Mouse (Mus musculus) neural tube, embryonic 12.5 days (tissue): ENCODE results near the gene Slc25a40. TPM values are rescaled to one million over a fixed set of nuclear protein-coding genes. Genes with fewer than 3 reads are reported as not detected.
A peak's percentile ranks its signal among the peaks of the same experiment; 100 is the strongest.

Source experiments
- ATAC-seq: fragments of 200-750 bp; cut with Nextera tagmentation; 2 replicates; pipeline ENCODE4 v1.8.0; 2017; ENCODE audit warnings: low read depth, mild to moderate bottlenecking, moderate TSS enrichment, moderate library complexity; ENCODE audit not compliant: low FRiP score
- H3K27ac ChIP-seq: fragments of 300-500 bp; sonication (generic); 2 replicates; pipeline ENCODE4 v1.5.1; 2016
- H3K27me3 ChIP-seq: fragments of 300-500 bp; sonication (generic); replicated peaks from 2 replicates; pipeline ENCODE4 v1.6.1; 2016; ENCODE audit warnings: mild to moderate bottlenecking
- H3K36me3 ChIP-seq: fragments of 300-500 bp; sonication (generic); 2 replicates; pipeline ENCODE4 v1.6.1; 2016; ENCODE audit warnings: mild to moderate bottlenecking
- H3K4me1 ChIP-seq: fragments of 300-500 bp; sonication (generic); 2 replicates; pipeline ENCODE4 v1.6.1; 2016
- H3K4me2 ChIP-seq: fragments of 300-500 bp; sonication (generic); replicated peaks from 2 replicates; pipeline ENCODE4 v1.6.1; 2016; ENCODE audit warnings: mild to moderate bottlenecking
- H3K4me3 ChIP-seq: fragments of 300-500 bp; sonication (generic); 2 replicates; pipeline ENCODE4 v1.5.1; 2016
- H3K9ac ChIP-seq: fragments of 300-500 bp; sonication (generic); 2 replicates; pipeline ENCODE4 v1.6.1; 2016; ENCODE audit warnings: mild to moderate bottlenecking
- H3K9me3 ChIP-seq: fragments of 300-500 bp; sonication (generic); 2 replicates; pipeline ENCODE4 v1.6.1; 2016; ENCODE audit warnings: mild to moderate bottlenecking
- WGBS: fragments of 180-500 bp; shearing (Covaris S2); methylation state at CpG from one replicate; pipeline ENCODE4 v1.1.7; 2016; 5-methylcytosine and 5-hydroxymethylcytosine counted together
- polyA plus RNA-seq: library from polyadenylated mRNA; unstranded; fragments of >200 nt; fragmentation: Nextera tagmentation; extraction: Ambion mirVana; gene quantifications from 2 replicates; pipeline ENCODE4 v1.2.1, GENCODE M21; 2016

Gene Slc25a40
- 9.6 and 9.9 TPM in 2 replicates for polyA plus RNA-seq

DNA sequence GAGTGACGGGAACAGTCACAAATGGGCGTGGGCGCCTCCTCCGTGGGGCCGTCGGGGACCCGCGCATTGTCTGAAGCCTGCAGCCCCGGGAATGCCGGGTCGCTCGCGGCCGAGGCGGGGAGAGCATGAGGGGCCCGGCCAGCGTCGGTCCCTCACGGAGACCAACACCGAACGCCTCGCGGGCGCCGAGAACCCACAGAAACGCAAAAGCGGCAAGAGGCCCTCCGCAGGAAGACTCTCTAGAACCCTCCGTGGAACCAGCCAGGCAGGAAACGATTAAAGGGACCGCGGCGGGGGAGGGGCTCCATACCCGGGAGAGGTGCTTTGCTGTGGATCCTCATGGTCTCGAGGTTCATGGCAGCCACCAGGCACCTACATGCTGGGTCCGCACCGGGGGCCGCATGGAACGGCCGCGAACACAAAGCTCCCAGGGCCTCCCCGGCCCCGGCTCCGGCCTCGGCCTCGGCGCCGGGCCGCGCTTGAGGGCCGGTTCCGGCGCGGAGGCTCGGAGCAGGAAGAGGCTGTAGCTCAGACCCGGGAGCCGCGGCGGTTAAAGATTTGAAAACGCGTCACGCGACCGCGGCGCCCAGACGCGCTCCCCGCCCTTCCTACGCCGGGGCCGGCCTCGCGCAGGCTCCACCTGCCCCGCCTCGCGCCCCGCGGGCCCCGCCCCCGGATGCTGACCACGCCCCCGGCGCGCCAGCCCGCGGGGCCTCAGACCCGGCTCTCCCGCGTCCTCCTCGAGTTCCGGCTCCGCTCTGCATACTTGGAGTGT lies at the start of gene Slc25a40, which contains the start of gene Dbf4:
Slc25a40 (plus strand) TSS at position 694 of the 775 bp plus-strand sequence.
Dbf4 (minus strand) TSS at position 560 of the 775 bp plus-strand sequence.
- H3K4me1 ChIP-seq = peaks cover 6% of the 10 kb centered on the region; the same call in 1 of the 2 replicates
- peak within 1 kb of the TSS; percentile 79 for H3K9ac ChIP-seq
- H3K27me3 ChIP-seq = no peaks in the 10 kb centered on the region
- H3K9me3 ChIP-seq = no peaks in the 10 kb centered on the region
- under 1% methylated on average over 93 of the region's 93 CpGs for whole genome bisulfite sequencing
- H3K27ac ChIP-seq = peak within 1 kb of the TSS; percentile 44
- H3K4me3 ChIP-seq = peak within 1 kb of the TSS; percentile 77
- peak within 1 kb of the TSS; percentile 64 for H3K4me2 ChIP-seq
- peaks cover 10% of the 10 kb centered on the region for H3K36me3 ChIP-seq
- ATAC-seq = peak; percentile 98

DNA sequence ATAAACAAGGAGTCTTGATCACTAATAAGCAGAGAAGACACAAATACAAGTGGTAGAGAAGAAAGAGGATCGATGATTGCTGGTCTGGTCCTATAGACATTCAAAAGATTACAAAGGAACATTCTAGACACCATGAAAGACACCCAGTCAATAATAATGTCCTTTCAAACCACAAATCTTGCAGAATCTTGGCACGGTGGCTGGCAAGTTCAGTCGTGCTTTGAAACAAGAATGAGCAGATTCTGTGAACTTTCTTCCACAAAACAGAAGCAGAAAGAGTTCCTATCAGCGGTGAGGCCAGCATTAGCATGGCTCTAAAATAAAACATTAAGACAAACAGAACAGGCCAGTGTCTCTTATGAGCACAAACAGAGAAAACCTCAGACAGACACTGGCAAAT lies 49.2 kb upstream of the Slc25a40 start:
- Histone ChIP-seq H3K36me3 (no peaks in the 10 kb centered on the region), H3K27me3 (0 out of 2 replicates have a peak, but pooled peaks cover 3% of the 10 kb centered on the region), H3K4me2 (no peak overlapping the region), H3K27ac (no peak overlapping the region), H3K9ac (no peak overlapping the region), H3K4me3 (no peak overlapping the region), H3K9me3 (no peaks in the 10 kb centered on the region), H3K4me1 (no peaks in the 10 kb centered on the region)
- WGBS = 68% methylated on average over 4 of the region's 4 CpGs
- no peak for ATAC-seq

DNA sequence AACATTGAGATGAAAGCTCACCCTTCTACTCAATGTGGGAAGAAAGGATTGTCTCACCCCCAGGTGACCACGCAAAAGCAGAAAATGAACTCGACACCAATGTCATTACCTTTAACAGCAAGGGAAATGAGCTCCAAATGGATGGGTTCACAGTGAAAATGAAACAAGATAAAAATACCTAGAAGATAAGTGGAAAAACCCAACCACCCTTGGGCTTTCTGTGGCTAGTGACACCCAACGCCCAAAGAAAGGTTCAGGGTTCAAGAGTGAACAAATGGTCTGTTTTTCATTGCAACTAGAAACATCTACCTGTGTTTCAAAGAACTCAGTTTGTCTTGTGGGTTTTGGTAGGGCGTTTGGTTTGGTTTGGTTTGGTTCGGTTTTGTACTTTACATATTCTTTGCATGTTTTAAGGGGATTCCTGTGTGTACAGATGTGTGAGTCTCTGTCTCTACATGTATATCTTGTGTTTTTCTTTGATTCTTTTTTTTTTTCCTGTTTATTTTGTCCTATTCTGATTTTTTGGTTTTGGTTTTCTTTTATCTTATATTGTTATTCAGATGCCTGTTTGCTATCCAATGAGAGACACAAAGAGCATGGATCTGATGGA lies 48.2 kb upstream of the Slc25a40 start:
- H3K27ac ChIP-seq = no peak overlapping the region
- H3K27me3 ChIP-seq = no peaks in the 10 kb centered on the region
- WGBS = 89% methylated on average over 5 of the region's 5 CpGs
- no peak overlapping the region for H3K4me3 ChIP-seq
- no peak overlapping the region for H3K9ac ChIP-seq
- H3K4me2 ChIP-seq = no peak overlapping the region
- H3K4me1 ChIP-seq = no peaks in the 10 kb centered on the region
- no peaks in the 10 kb centered on the region for H3K9me3 ChIP-seq
- no peak for ATAC-seq
- no peaks in the 10 kb centered on the region for H3K36me3 ChIP-seq

DNA sequence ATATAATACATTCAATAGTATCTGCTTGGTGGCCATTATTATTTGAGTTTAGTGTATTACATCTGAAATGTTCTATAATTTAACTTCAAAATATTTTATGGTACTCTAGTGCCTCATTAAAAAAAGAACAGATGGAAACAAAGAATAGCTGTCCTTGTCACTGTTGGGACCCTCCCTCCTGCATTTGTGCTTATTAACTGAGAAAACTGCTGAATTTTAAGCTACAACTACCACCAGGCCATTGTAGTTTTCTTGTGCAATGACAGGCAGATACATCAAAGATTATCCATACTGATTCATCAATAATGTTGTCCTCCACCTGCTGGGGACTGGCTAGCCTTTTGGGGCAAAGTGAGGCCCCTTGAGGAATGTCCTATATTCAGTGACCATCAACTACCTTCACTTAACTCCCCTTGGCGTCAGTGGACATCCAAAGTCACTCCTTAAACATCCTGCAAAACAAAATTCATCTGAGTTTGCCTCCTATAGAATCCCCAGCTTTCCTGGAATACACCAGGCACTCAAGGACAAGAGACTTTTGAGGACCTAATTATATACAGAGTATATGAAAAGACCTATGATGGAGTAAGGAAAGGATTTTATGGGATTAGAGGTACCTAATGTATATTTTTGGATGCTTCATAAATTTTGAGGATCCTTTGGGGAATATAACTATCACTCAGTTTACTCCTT lies 28.6 kb upstream of the Slc25a40 start:
- no peaks in the 10 kb centered on the region for H3K4me1 ChIP-seq
- 83% methylated on average over 1 of the region's 1 CpGs for WGBS

DNA sequence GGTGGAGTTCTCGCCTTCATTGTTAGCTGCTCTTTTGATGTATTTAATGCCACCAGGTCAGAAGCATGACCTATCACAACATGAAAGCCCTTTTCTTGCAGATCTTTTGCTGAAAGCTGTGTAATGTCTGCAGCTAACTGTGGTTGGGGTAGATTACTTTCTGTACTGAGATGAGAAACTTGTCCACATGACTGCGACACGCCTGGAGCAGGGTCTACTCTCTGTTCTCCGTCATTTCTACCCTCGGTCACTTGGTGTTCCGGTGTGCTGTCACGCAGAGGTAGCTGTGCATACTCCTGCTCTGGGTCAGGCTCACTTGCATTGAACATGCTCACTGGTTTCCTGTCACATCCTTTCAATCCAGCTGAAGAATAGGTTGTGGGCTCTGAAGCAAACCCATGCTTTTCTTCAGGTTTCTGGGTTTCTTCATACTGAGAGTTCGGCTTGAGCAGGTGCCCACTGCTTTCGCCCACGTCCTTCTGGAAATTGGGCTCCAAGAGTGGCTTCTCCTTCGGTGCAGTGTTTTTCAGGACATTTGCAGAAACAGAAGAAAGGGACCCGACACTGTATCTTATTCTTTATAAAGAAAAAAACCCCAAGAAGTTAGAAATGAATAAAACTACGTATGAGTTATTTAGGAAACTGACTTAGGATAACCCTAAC lies 24.9 kb upstream of the Slc25a40 start:
- H3K9ac ChIP-seq = no peak overlapping the region
- no peak overlapping the region for H3K4me2 ChIP-seq
- no peaks in the 10 kb centered on the region for H3K9me3 ChIP-seq
- H3K36me3 ChIP-seq = peaks cover 27% of the 10 kb centered on the region
- no peak for ATAC-seq
- no peak overlapping the region for H3K27ac ChIP-seq
- H3K4me1 ChIP-seq = no peaks in the 10 kb centered on the region
- WGBS = 92% methylated on average over 13 of the region's 13 CpGs
- H3K4me3 ChIP-seq = no peak overlapping the region
- no peaks in the 10 kb centered on the region for H3K27me3 ChIP-seq

More for the DNA sequence above, 28.6 kb upstream of the Slc25a40 start:
- Histone ChIP-seq H3K27ac (no peak overlapping the region), H3K9me3 (no peaks in the 10 kb centered on the region), H3K4me3 (no peak overlapping the region), H3K27me3 (no peaks in the 10 kb centered on the region), H3K9ac (no peak overlapping the region), H3K4me2 (no peak overlapping the region), H3K36me3 (peaks cover 16% of the 10 kb centered on the region)
- no peak for ATAC-seq

- no peak overlapping the region for H3K4me2 ChIP-seq
- no peak for ATAC-seq
- no peak overlapping the region for H3K27ac ChIP-seq
- 92% methylated on average over 4 of the region's 4 CpGs for WGBS
- peaks cover 32% of the 10 kb centered on the region for H3K36me3 ChIP-seq
- H3K9me3 ChIP-seq = no peaks in the 10 kb centered on the region
- H3K27me3 ChIP-seq = no peaks in the 10 kb centered on the region
- H3K4me1 ChIP-seq = no peaks in the 10 kb centered on the region
- H3K4me3 ChIP-seq = no peak overlapping the region
- H3K9ac ChIP-seq = no peak overlapping the region
Observed at GRCm38 (mm10) chr5:8408746-8409145, 13.9 kb upstream of the Slc25a40 start.

- peaks cover 26% of the 10 kb centered on the region for H3K36me3 ChIP-seq
- no peak overlapping the region for H3K27ac ChIP-seq
- peaks cover 3% of the 10 kb centered on the region; the same call in 1 of the 2 replicates for H3K4me1 ChIP-seq
- H3K9ac ChIP-seq = no peak overlapping the region
- no peak overlapping the region for H3K4me2 ChIP-seq
- H3K9me3 ChIP-seq = no peaks in the 10 kb centered on the region
- ATAC-seq = no peak
- no peaks in the 10 kb centered on the region for H3K27me3 ChIP-seq
- no peak overlapping the region for H3K4me3 ChIP-seq
- WGBS = 91% methylated on average over 3 of the region's 3 CpGs
Observed at GRCm38 (mm10) chr5:8416683-8417413, 5.8 kb upstream of the Slc25a40 start.

GRCm38 (mm10) chr5:8417443-8417842 lies 5.2 kb upstream of the Slc25a40 start:
- H3K4me1 ChIP-seq = peaks cover 3% of the 10 kb centered on the region; the same call in 1 of the 2 replicates
- no peak overlapping the region; the same call in 1 of the 2 replicates for H3K9ac ChIP-seq
- H3K4me2 ChIP-seq = no peak overlapping the region
- no peak overlapping the region for H3K4me3 ChIP-seq
- ATAC-seq = no peak
- WGBS = 58% methylated on average over 1 of the region's 1 CpGs
- peaks cover 24% of the 10 kb centered on the region for H3K36me3 ChIP-seq
- H3K27me3 ChIP-seq = no peaks in the 10 kb centered on the region
- H3K9me3 ChIP-seq = no peaks in the 10 kb centered on the region
- no peak overlapping the region for H3K27ac ChIP-seq

DNA sequence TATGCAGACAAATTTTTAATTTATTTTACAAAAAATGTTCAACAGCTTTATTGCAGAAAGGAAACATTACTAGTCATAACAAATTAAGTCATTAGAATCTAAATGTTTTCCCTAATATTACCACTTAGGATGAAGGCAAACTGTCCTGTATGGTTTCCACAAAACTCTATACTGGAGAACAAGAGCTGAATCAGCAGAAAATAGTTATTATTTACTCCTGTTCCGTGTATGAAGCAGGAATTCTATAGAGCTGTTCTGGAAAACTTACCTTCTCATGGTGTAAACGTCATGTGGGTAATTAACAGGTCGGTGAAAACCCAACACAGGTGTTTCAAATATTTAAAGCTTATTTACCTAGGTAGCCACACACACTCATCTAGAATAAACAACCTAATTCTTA lies 1.2 kb upstream of the Slc25a40 start:
- no peak for ATAC-seq
- H3K4me3 ChIP-seq = peak overlapping the region; percentile 77
- H3K9ac ChIP-seq = 0 out of 2 replicates have a peak overlapping the region, but pooled peaks have one; percentile 79
- H3K36me3 ChIP-seq = peaks cover 13% of the 10 kb centered on the region
- peaks cover 6% of the 10 kb centered on the region; the same call in 1 of the 2 replicates for H3K4me1 ChIP-seq
- H3K4me2 ChIP-seq = peak overlapping the region; percentile 64
- 14% methylated on average over 3 of the region's 3 CpGs for WGBS
- H3K27ac ChIP-seq = no peak overlapping the region
- H3K9me3 ChIP-seq = no peaks in the 10 kb centered on the region
- H3K27me3 ChIP-seq = no peaks in the 10 kb centered on the region

DNA sequence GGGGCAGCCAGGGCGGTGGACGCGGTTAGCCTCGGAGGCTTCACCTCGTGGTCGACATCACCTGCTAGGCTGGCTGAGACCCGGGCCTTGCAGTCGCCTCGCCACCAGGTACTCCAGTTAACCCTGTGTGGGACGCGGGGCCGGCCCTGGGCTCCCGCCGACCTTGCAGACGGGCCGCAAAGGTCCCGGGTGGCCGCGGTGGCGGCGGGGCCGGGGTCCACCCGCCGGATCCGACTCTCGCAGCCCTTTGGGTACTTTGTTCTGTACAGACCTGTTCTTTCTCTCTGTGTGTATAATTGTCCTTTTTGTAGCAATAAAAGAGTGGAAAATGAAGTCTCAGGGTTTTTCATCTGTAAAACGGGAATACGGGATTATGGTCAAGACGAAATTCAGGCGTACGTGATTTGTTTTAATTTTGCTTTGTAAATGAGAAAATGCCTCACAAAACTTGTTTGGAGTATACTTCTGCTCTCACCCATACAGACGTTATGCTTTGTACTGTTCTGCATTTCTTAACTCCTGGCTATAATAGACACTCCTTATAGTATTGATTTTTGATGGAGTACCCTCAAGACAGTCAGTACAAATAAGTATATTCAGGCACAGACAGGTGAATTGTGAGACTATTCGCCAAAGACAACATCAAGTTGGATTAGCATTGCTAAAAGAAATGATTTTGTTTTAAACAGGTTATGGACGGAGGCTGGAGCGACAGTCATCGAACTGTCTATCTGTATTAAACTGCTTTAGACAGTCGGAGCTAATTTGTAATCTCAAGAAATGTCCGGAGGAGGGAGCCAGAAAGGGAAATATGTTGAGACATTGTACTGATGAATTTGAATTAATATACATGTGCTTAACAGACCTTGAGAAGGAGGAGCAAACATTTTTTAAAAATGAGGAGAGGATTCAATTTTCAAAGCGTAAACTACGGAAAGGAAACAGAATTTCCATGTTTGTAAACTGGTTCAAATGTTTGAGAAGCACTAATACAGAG lies 580 bp downstream of the Slc25a40 start:
- WGBS = under 1% methylated on average over 40 of the region's 40 CpGs
- peak; percentile 11; the same call in 1 of the 2 replicates for ATAC-seq
- peak overlapping the region; percentile 77 for H3K4me3 ChIP-seq

More for the DNA sequence above, 580 bp downstream of the Slc25a40 start:
- Histone ChIP-seq H3K9me3 (no peaks in the 10 kb centered on the region), H3K4me2 (peak overlapping the region; percentile 64), H3K27ac (no peak overlapping the region), H3K27me3 (no peaks in the 10 kb centered on the region), H3K36me3 (0 out of 2 replicates have a peak, but pooled peaks cover 2% of the 10 kb centered on the region), H3K4me1 (peaks cover 6% of the 10 kb centered on the region; the same call in 1 of the 2 replicates), H3K9ac (peak overlapping the region; percentile 79)
